Mouse (Mus musculus): ENCODE results near the gene Mfap1b.

The Mfap1b gene

GRCm38 (mm10) chr2:121423166-121423565, 50.7 kb downstream of the Mfap1b start:
- DNase-seq, result no peak

DNA sequence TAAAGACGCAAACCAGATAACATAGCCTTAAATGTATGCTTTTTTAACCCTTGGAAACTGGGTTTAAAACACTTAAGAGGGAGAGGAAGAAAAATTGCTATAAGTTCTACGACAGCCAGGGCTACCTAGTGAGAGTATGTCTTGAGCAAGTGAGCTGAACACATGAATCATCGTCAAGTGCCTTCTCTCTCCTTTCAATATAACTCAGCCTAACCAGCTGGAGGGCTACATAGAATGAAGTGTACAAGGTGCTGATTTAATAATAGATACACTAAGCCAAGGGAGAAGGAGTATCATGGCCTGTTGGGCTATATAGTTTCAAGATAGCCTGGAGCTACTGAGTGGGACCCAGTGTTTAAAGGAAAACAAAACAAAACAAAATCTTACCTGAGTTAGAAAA, 55.4 kb downstream of the Mfap1b start:
- no peak for DNase-seq

- DNase-seq, result no peak
Observed at GRCm38 (mm10) chr2:121416356-121416755, 57.5 kb downstream of the Mfap1b start.

DNA sequence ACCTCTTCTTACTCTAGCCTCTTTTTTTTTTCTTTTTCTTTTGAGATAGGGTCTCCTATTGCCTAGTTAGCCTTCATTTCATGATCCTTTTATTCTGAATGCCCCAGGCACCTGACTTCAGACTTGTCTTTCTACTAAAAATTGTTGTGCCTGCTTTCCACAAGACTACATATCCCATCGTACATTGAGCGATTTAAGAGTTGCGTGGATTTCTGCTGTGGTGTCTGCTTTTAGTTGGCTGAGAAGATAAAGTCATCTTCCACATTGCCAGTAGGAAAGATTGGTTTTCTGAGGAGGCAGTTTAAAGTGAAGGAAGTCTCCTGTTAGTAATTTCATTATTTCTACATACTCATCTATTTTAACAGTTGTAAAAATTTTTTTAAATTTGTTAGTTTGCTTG, 58.3 kb downstream of the Mfap1b start:
- no peak for DNase-seq

GRCm38 (mm10) chr2:121415103-121415502, 58.8 kb downstream of the Mfap1b start:
- DNase-seq, result no peak

DNA sequence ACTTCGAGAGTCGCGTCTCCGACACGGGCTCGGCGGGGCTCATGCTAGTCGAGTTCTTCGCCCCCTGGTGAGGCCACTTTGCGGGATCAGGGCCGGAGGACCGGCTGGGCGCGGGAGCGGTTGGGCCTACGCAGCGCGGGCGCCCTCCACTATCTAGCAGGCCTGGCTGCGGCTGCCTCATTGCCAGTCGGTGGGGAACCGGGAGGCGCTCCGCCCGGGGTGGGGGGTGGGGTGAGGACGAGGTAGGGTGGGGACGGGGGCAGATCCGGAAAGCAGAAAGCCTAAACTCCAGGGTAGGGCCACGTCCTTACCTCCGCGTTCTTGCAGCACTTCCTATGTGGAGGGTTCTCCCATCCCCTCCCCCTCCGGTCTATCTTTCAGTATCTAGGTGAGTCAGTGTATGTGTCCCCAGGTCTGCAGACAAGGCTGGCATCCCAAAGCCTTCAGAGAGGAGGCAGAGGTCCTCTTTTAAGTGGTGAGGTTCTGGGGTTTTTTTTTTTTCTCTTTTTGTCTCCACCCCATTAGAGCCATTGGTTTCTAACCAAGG, 59.7 kb downstream of the Mfap1b start:
- peak; percentile 55 for DNase-seq

DNA sequence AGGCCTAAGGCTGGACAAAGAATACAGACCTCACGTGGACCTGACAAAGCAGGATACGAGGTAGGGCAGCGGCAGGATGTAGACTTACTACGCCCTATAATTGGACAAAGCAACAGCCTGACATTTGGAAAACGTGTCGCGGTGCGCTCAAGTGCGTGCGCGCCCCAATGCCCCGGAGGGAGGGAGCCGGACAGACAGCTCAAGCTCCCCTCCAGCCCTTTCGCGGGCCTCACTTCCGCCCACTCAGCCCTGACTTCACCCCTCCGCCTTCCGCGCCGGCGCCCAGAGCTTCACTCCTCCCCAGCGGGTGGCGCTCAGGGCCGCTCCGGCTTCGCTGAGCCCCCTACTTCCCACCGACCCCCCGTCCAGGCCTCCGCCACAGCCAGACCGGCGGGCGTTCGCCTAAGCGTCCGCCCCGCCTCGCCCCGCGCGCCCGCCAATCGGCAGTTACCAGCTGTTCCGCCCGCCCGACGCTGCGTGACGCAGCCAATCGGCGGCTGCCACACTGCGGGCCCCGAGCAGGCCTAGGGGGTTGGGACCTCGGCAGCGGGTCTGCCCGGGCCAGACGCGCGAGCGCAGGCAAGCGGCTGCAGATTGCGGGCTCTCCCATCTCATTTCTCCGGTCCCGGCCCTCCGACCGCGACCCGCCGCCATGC, 60.4 kb downstream of the Mfap1b start, which contains the start of the genes Pdia3 and Catsper2:
Gene Pdia3 (plus strand): TSS at position 389 of the 656 bp plus-strand sequence.
Gene Catsper2 (minus strand): TSS at position 406 of the 656 bp plus-strand sequence.
- peak; percentile 95 for DNase-seq

- DNase-seq, result no peak
Observed at GRCm38 (mm10) chr2:121412843-121413386, 61.0 kb downstream of the Mfap1b start.
